Mouse (Mus musculus): ENCODE data around the gene Prss53.

The Prss53 gene

DNA sequence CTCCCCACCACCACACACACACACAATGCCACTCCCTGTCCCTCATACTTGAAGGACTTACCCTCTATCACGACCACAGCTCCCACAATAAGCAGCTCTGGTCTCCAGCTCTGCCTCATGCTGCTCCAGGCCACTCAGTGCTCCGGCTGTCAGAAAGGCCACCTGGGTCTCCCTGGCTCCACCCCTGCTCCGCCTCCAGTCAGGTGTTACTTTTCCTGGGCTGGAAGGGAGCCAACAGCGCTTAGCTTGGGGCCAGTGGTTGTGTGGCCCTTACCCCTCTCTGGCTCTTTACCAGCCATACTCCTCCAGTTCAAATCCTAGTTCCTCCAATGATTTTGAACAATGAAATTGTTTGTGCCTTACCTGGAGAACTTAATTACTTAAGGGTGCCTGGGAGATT lies at the start of gene Prss53:
Gene Prss53 (minus strand): TSS at position 173 of the 400 bp plus-strand sequence.
- DNase-seq, result no peak

DNA sequence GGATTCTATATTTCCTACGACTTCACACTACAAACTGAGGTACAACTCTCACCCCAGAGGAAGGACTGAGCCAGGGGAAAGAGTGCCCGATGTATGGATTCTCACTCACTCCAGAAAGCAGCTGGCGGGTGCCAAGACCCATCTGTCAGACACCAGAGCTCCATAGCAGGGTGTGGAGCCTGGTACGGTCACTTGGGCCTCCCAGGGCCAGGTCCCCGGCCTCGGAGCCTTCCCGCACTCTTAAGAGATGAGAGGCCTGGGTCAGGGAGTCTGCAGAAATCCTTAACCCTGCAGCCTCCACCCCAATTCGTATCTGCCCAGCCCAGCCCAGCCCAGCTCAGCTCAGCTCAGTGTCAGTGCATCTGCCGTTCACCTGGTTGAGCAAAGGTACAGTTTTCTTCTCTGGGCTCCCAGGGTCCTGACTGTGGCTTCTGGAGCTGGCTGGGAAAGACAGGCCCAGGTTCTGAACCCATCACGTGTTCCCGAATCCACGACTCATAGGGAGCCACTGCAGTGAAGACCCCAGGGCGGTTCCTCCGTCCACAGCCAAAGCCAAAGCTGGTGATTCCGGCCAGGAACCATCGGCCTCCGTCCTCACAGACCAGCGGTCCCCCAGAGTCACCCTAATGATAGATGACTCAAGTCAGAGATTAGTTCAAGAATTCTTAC lies 45.6 kb upstream of the Prss53 start:
- DNase-seq, result no peak

DNA sequence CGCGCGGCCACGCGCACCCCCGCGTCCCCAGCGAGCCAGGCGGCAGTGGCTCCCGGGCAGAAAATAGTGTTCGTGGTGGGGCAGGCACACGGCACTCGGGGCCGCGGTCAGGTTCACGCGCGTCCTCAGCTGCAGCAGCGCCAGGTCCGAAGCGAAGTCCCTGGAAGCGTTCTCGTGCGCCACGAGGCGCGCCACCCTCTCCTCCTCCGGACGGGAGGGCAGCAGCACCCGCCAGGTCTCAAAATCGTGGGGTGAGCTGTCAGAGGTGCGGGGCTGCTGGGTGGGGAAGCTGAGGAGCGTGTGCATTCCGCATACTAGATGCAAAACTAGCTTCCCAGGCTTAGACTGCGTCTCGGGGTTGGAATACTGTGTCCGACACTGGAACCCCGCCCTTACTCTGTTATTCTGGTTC lies 45.0 kb upstream of the Prss53 start:
- DNase-seq, result no peak

DNA sequence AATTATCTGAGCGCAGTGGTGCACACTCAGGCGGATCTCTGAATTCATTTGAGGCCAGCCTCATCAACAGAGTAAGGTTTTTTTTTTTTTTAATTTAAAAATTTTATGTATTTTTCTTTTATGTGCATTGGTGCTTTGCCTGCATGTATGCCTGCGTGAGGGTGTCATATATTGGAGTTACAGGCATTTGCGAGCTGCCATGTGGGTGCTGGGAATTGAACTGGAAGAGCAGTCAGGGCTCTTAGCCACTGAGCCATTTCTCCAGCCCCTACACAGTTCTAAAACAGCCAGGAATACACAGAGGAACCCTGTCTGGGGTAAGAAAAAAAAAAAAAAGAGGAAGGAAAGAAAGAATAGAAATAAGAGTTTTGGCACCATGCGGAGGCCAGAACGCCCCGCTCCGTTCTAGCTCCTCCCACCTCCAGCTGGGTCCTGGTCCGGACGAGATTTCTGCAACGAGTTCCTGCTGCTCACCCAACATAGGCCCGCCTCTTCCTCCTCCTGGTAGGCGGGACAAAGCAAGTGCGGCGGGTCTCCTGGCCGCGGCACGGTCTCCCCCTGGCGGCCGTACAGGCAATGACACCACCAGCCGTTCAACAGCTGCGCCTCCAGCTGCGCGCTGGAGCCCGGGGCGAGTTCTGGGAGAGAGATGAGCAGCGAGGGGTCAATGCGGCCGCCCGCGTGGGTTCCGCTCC lies 44.4 kb upstream of the Prss53 start:
- peak; percentile 97 for DNase-seq

DNA sequence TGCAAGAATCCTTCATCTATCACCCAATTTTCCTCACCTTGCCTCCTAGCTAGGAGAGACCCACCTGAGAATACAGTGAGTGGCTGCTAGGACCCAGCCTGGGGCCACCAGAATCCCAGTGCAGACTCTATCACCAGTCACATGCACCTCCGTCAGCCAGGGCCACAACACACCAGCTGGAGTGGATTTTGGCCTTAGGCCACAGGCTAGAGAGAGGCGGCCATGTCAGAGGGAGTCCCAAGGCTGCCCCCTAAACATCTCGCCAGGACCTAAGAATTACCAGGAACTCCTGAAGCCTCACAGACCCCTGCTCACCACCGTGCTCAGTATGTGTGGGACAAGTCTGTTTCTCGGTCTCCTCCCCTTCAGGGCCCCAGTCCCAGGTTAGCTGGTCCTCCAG lies 43.3 kb upstream of the Prss53 start:
- DNase-seq, result no peak

DNA sequence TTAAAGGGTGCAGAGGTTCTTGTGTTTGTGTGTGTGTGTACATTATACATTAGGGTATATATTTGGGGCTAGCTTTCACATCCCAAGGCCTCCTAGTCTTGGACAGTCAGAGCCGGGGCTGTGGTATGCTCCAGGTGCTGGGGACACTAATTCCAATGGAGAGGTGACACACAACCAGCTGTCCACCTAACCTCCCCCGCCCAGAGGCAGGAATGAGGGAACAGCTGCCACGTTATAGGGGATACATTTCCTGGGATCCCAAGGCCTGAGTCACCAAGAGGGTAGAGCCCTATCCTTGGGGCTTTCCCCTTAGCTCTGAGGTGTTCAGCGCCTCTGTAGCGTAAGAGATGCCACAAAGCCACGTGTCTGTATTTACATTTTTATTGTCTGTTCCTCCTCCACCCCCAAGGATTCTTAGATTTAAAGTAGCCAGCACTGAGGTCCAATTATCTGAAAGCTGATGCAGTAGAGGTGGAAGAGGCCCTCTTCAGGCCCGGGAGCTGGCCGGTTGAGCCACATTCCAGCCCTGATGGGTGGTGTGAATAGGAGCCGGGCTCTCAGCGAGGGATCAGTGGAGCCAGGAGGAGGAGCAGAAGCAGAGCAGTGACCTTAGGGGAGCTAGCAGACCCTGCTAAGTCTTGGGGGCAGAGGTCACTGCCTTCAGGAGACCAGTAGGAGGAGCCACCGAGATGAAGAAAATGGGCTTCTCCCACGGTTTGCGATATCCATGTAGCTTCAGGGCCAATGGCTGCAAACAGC lies 41.7 kb upstream of the Prss53 start:
- no peak for DNase-seq

DNA sequence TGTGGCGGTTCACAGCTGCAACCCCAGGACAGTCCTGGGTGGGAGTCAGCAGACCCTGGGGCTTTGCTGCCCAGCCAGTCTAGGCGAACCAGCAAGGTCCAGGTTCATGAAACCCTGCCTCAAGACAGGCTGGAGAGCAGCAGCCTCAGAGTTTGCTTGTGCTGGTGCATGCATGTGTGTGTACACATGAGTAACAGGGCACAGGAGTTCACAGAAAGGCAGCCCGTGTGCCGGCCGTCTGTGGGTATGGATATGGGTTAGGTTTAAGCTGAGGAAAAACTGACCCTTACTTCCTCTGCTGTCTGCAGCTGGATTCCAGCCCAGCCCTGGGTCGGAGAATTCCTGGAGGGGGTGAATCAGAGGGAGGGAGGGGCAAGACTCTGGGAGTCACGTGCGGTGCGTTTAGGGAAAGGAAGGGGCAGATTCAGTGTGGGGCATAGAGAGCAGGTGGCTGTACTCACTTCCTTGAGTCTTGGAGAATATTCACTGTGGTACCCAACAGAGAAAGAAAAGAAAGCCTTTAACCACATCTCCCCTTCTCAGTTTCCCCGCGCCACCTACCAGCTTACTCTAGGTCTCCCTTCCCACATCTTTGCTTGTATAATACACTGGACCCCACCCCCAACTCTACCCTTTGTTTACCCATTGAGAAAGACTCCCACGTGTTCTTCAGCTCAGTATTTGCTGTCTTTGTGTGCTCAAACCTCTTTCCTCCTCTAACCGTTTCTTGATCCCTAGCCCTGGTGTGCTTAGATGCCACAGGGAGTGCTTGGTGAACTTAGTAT lies 40.8 kb upstream of the Prss53 start:
- DNase-seq, result no peak

DNA sequence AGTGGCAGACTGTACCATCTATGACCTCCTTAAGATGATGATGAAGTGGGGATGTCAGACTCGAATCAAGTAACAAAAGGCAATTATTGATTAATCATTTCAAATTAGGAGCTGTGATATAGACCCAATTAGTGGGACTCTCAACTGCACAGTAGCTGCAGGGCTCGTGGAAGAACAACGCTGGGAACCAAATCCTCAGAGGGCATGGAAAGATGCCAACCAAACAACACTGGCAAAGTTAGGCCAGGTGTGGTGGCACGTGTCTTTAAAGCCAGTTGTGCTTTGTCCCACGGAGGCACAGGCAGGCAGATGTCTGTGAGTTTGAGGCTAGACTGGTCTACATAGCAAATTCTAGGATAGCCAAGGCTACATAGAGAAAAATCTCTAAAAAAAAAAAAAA lies 39.9 kb upstream of the Prss53 start:
- no peak for DNase-seq

DNA sequence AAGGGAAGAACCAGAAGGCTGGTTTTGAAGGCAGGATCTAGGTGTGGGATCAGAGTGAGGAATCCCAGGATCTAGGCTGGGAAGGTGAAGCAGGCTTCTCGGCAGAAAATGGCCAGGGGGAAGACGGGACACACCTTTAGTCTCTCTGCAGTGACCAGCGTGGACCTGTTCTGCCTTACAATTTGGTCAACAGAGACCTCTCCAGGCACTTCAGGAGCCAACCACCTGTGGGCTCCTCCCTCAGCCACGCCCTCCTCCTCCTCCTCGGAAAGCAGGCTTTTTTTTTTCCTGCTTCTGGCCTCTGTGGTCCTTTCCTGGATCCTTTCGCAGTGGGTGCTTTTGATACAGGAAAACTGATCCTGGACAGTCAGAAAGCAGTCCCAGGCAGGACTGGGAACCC lies 39.2 kb upstream of the Prss53 start, which contains the start of gene Prss8:
Gene Prss8 (minus strand): TSS at position 182 of the 400 bp plus-strand sequence.
- no peak for DNase-seq

DNA sequence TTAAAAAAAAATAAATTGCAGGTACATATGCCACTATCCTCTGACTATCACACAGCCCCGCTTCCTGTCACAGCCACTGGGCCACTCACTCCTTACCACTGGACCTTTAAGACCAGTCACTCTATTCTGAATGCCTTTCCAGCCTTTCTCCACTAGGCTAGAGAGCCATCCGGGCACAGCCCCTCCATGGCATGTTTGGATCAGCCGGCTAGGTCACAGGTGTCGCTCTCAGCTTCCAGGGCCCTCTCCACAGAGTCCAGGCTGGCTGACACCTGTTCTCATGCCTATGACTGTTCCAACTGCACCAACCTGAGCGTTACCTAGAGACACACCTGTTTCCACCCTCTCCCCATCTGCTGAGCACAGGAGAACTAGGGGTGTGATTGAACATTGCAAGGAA lies 37.8 kb upstream of the Prss53 start:
- DNase-seq, result no peak

DNA sequence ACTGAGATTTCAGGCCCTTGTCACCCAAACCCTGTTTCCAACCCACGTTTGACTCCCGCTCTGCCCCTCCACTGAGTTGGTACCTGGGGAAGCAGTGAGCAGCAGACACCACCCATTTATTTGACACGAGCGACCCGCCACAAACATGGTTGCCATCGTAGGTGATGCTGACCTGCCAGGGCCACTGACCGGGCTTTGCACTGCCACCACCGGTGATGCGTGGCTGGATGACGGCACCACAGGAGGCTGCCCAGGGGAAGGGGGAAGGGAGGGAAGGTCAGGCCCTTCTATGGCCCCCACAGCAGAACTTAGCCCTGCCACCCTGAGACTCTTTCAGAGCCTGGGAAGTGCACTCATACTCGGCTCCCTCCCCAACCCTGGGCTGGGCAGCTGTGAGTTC lies 37.0 kb upstream of the Prss53 start:
- no peak for DNase-seq

DNA sequence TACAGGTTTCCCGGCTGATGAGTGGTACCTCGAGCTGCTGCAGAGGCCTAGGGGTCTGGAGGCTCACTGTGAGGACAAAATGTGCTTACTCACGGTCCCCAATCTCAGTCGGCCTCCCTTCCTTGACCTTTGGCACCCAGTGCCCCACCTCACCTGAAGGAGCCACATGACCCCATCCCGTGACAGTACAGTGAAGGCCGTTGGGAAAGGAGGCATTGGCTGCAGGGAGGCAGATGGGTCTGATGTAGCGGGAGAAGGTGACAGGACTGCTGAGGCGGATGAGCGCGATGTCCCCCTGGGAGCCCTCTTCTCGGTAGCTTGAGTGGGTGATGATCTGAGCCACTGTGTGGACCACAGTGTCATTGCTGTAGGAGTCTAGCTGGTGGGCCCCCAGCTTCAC lies 36.1 kb upstream of the Prss53 start:
- no peak for DNase-seq

DNA sequence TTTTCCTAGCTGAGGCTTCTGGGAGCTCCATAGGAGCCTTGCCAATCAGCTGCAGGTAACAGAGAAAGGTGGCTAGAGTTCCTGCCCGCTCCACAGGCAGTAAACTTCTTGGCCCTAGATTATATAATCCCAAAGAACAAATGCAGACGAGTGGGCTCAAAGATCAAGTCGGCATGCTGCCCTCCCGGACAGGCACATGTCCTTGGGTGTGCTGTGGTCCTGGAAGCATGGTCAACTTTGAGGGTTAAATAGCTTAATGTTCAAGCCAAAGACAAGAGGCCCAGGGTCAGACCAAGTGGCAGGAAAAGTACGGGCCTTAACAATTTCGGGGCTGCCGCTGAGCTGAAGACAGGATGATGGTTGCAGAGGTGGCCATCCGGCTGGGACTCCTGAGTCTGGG lies 35.3 kb upstream of the Prss53 start:
- no peak for DNase-seq

DNA sequence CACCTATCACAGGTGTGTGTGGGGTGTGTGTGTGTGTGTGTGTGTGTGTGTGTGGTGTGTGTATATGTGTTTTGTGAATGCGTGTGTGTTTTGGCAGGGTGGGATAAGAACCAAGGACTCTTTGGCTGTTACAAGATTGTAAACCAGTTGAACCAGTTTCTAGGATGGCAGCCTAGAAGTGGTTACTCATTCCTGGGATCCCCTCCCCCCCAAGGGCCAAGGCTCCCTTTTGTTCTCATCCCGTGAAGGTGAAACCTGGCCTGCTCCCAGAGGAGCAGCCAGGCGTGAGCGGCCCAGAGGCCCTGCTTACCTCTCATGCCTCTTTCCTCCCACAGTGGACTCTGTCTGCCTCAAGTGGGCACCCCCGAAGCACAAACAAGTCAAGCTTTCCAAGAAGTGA lies 34.5 kb upstream of the Prss53 start:
- no peak for DNase-seq

DNA sequence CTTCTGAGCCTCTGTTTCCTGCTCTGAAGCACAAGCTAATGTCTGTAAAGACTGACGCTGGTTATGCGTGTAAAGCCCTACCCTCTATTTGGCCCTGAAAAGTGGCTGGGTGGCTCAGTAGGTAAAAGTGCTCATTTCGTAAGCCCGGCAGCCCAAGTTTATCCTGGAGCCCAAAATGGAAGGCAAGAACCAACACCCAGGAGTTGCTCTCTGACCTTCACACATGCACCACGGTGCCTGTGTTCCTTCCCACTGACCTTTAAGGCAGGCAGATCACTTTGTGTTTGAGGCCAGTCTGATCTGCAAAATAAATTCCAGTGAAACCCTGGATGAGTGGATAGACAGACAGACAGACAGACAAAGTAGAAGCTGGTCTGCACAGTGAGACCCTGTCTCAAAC lies 32.9 kb upstream of the Prss53 start:
- DNase-seq, result no peak

DNA sequence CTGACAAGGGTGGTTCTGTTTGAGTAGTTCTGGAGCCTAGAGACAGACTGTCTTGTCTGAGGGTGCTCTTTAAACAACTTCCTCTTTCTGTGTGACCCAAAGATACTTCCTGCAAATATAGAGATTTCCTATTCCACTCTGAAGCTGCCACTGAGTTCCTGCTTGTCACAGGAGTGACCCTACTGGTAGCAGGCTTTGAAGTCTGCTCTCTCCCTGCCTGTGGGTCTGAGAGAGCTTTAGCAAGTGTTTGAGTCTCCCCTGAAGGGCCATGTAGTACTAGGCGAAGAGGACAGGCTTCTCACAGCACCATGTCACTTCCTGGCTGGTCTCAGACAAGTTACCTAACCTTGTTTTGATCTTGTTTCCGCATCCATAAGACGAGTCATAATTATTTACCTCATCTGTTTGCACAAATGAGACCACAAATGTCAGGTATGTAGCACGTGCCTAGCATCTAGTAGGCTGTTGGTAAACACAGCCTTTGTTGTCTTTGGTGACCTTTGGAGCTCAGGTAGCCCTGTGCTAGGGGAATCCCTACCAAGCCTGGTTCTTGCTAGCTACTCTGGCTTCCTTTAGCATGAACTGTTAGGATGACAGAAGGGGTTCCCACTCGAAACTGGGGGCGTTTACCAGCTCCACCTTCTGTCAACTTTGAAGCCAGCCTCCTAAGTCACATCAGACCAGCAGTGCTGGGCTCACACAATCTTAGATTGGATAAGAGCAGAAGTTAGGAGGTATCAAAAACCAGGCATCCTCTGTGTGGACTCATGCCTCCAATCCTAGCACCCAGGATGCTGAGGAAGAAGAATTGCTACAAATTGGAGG lies 31.9 kb upstream of the Prss53 start:
- DNase-seq, result peak; percentile 68 to 69

DNA sequence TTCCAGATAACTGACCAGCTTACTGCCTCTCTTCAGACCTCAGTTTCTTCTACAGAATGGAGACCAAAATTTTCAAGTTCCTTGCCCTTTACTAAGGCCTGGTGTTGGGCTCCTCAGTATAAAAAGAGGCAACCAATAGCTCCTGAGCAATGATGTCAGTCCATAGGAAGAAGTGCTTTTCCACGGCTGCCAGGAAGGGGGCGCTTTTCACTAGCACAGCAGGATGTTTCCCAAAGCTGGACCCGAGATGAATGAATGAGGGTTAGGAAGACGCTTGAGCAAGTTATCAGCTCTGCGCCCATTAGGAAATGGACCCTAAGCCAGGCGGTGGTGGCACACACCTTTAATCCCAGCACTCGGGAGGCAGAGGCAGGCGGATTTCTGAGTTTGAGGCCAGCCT lies 30.7 kb upstream of the Prss53 start:
- DNase-seq, result peak in 1 of 2 experiments; percentile 11

DNA sequence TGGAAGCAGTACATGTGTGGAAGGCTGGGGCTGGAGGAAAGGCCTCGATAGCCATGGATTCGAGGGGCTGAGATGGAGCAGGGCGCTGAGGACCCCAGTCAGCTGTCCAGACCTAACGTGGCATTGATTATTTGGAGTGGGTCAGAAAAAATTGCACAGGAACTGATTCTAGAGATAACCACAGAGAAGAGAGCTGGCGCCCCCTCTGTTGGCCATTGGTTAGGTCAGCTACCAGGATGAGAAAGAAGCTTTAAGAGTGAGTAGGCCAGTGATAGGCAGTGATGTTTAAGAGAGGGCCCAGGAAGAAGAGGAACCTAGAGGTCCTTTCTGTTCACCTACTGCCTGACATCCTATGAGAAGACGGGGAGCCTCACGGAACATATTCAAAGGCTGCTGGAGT lies 28.5 kb upstream of the Prss53 start:
- DNase-seq, result peak; percentile 53 to 58

DNA sequence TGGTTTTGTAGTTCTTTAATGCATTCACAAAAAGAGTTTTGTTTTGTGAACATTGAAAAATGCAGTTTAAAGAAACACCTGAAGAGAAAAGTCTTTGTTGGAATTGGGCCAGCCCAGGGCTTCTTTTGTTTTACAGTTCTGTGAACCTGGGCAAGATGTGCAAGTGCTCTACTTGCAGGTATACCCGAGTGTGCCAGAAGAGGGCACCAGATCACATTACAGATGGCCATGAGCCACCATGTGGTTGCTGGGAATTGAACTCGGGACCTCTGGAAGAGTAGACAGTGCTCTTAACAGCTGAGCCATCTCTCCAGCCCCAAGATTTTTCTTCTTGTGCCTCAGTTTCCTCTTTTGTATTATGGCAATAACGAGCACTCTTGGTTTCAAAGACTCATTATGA lies 27.4 kb upstream of the Prss53 start:
- DNase-seq, result peak; percentile 72 to 75

DNA sequence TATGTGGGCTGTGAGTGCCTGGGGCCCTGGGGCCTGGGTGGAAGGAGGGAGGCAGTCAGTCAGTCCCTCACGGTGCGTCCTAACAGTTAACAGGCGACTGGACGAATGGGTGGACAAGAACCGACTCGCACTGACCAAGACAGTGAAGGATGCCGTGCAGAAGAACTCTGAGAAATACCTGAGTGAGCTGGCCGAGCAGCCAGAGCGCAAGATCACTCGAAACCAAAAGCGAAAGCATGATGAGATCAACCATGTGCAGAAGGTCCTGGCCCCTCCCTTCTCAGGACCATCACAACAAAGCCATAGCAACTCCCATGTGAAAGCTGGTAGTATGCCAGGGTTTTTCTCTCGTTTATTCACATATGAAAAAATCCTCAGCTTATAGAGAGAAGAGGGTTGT lies 24.5 kb upstream of the Prss53 start:
- DNase-seq, result no peak

DNA sequence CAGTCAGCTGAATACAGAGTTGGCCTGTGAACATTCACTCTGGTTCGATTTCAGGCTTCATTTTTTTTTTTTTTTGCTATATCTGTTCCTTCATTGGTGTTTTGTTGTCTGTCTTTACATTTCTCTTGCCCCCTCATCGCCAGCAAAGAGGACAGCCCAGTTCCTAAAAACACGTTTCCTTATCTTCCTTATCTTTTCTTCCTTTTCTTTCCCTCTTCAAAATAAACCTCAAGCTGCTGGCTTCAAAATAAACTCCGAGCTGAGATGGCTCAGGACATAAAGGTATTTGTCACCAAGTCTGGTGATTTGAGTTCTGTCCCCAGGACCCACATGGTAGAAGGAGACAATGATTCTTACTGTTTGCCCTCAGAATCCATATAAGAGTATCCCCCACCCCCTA lies 22.2 kb upstream of the Prss53 start:
- DNase-seq, result no peak

DNA sequence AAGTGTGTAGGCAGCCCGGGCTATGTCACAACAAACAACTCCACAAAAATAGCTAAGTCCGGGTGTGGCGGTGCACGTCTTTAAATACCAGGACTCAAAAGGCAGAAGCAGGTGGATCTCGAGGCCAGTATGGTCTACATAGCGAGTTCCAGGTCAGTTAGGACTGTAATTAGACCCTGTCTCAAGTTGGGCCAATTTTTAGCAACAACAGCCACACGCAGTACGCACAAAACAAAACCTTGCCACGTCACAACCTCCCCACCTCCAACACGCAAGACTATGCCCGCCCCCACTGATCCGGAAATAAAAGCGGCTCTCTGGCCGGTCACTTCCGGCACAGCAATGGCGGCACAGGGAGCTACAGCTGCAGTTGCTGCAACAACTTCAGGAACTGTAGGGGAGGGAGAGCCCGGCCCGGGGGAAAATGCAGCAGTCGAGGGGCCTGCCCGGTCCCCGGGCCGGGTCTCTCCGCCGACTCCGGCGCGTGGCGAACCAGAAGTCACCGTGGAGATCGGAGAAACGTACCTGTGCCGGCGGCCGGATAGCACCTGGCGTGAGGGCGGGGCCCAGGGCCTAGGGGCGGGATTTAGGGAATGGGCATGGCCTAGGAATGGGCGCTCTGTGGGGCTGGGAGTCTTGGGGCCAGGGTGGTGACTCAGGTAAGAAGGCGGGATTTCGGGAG lies 21.6 kb upstream of the Prss53 start, which contains the start of gene Kat8:
Gene Kat8 (plus strand): TSS at position 327 of the 682 bp plus-strand sequence.
- DNase-seq, result peak; percentile 89 to 91
